Mouse (Mus musculus): ENCODE measurements around the gene Sirt7.

DNA sequence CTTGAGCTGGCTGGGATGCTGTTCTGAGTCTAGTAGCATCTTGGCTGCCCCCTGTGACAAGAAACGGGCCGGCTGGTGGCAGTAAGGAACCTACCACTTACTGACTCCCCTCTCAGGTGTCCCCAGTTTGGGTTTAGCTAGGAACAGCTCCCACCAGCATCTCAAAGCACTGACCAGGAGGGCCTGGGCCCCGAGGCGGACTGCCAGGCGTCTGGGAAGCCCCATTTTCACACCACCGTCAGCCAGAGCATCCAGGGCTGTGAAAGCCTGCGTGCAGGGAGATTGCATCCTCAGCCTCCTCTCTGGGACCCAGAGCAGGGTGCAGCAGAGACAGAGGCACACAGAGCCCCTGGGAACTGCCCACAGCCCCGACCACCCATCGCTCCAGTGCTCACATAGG is 16.2 kb upstream of the Sirt7 start:
- TF ChIP-seq CTCF (IDR thresholded peaks at IDR 0.05; ENCODE audit: low read depth, low read length) (no peak), POLR2A (IDR thresholded peaks at IDR 0.05; ENCODE audit: insufficient read depth, low read length) (no peak), EP300 (IDR thresholded peaks at IDR 0.05; ENCODE audit: insufficient read depth, low read depth, low read length) (no peak)
